Mouse (Mus musculus) ES-E14 (cell line): ENCODE measurements at regions not wholly inside any gene's neighbourhood (a gene's known extent, or its start where the extent isn't known, plus 50 kb on each side); places are given as distances from the start of the nearest gene placed in this dataset.

Source experiments
- CHD2 ChIP-seq: IDR thresholded peaks from 2 replicates; pipeline ENCODE4 v1.6.1; 2014; ENCODE audit warnings: mild to moderate bottlenecking, low read depth, low read length, inconsistent platforms
- HCFC1 ChIP-seq: IDR thresholded peaks from 2 replicates; pipeline ENCODE4 v1.6.1; 2012; ENCODE audit warnings: low read length, inconsistent platforms, borderline replicate concordance; ENCODE audit not compliant: insufficient read depth
- MAFK ChIP-seq: IDR thresholded peaks from 2 replicates; pipeline ENCODE4 v1.6.1; 2014; ENCODE audit warnings: mild to moderate bottlenecking, low read depth, low read length, inconsistent platforms; ENCODE audit not compliant: insufficient read depth
- ZC3H11A ChIP-seq: IDR thresholded peaks from 2 replicates; pipeline ENCODE4 v1.6.1; 2012; ENCODE audit warnings: low read depth, mild to moderate bottlenecking, inconsistent platforms, low read length, borderline replicate concordance
- ZNF384 ChIP-seq: IDR thresholded peaks from 2 replicates; pipeline ENCODE4 v1.6.1; 2012; ENCODE audit warnings: low read depth, low read length, inconsistent platforms

GRCm38 (mm10) chr2:79146563-79146962, 108.7 kb upstream of the Itga4 start:
- TF ChIP-seq CHD2 (no peak), HCFC1 (no peak), ZC3H11A (no peak), MAFK (no peak), ZNF384 (no peak)
